ENCODE assay signal across 28 mouse cellular contexts in the genomic region with DNA sequence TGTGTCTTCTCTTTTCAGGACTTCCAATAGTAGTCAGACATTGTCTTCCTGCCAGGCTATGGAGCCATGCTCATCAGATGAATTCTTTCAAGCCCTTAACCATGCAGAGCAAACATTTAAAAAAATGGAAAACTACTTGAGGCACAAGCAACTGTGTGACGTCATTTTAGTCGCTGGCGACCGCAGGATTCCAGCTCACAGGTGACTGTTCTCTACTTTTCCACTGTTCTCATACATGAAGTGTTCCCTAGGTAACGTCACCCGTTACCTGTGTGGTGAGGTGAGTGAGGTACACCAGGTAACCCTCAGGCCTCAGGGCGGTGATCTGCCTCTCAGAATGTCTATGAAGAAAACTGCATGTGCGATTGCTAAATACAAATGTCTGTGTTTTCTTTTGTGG. TPM values are rescaled to one million over a fixed set of nuclear protein-coding genes. Genes with fewer than 3 reads are reported as not detected.
DNase-seq lines count a peak whose midpoint lies in the region; ATAC-seq and TF ChIP-seq lines count a peak whose summit lies in the region.
"Had no signal": no experiment of that assay in that cellular context is flagged by ENCODE, and none has a peak within 500 bp of the region (broad histone marks: within the 10 kb centered on the region; RNA-seq: fewer than 3 reads in every experiment).

No protein-coding gene starts in this region.

- no peak overlapping the region for H3K4me3 ChIP-seq in lung, embryonic 14.5 days (ENCODE audit: low read depth, low read length)
- no peak overlapping the region for H3K4me3 ChIP-seq in lung, postnatal 0 days (ENCODE audit: low read depth, low read length)
- H3K4me3 ChIP-seq: embryonic facial prominence, embryonic 12.5 days; forebrain, embryonic 10.5 days; forebrain, embryonic 12.5 days had no signal

- 66% methylated on average over 8 of the region's 8 CpGs for WGBS in lung, embryonic 14.5 days
- 59% methylated on average over 8 of the region's 8 CpGs for WGBS in lung, postnatal 0 days

- TF ChIP-seq EP300 in lung, postnatal 0 days (IDR thresholded peaks at IDR 0.05) = no peak

- H3K9ac ChIP-seq in lung, embryonic 14.5 days = no peak overlapping the region
- H3K9ac ChIP-seq in lung, postnatal 0 days (replicated peaks; ENCODE audit: low read depth) = no peak overlapping the region
- H3K9ac ChIP-seq: embryonic facial prominence, embryonic 12.5 days; forebrain, embryonic 12.5 days had no signal

- no peak overlapping the region for H3K4me2 ChIP-seq in lung, embryonic 14.5 days
- no peak overlapping the region for H3K4me2 ChIP-seq in lung, postnatal 0 days (replicated peaks; ENCODE audit: low read depth, low read length)
- H3K4me2 ChIP-seq: embryonic facial prominence, embryonic 12.5 days; forebrain, embryonic 12.5 days had no signal

- ATAC-seq in lung, embryonic 14.5 days (ENCODE audit: insufficient read depth) = no peak
- peak; percentile 79 for ATAC-seq in lung, postnatal 0 days
- ATAC-seq: activated CD4-positive, CD25-positive, alpha-beta regulatory T cell, adult 4 months; CD4-positive, CD25-positive, alpha-beta regulatory T cell, adult 4 months; forebrain, embryonic 14.5 days; forebrain, embryonic 16.5 days; Patski had no signal

- no peaks in the 10 kb centered on the region for H3K9me3 ChIP-seq in lung, embryonic 14.5 days (ENCODE audit: low read depth, low read length)
- H3K9me3 ChIP-seq in lung, postnatal 0 days (ENCODE audit: low read length) = no peaks in the 10 kb centered on the region
- H3K9me3 ChIP-seq: embryonic facial prominence, embryonic 12.5 days; forebrain, embryonic 10.5 days; forebrain, embryonic 12.5 days; G1E had no signal

- H3K36me3 ChIP-seq in lung, embryonic 14.5 days (ENCODE audit: insufficient read depth) = peaks cover 25% of the 10 kb centered on the region
- H3K36me3 ChIP-seq in lung, postnatal 0 days (ENCODE audit: insufficient read depth, low read length) = peaks cover 12% of the 10 kb centered on the region; the same call in 1 of the 2 replicates
- H3K36me3 ChIP-seq: G1E had no signal

- TF ChIP-seq CTCF in lung, embryonic 14.5 days (IDR thresholded peaks at IDR 0.05; ENCODE audit: low read depth) = no peak
- no peak for TF ChIP-seq CTCF in lung, postnatal 0 days (IDR thresholded peaks at IDR 0.05)

- H3K4me1 ChIP-seq in lung, embryonic 14.5 days (ENCODE audit: insufficient read depth) = no peaks in the 10 kb centered on the region
- no peaks in the 10 kb centered on the region for H3K4me1 ChIP-seq in lung, postnatal 0 days (ENCODE audit: insufficient read depth, low read depth, low read length)
- H3K4me1 ChIP-seq: embryonic facial prominence, embryonic 12.5 days; forebrain, embryonic 12.5 days had no signal

- H3K27me3 ChIP-seq in lung, embryonic 14.5 days (ENCODE audit: insufficient read depth, low read length) = no peaks in the 10 kb centered on the region
- no peaks in the 10 kb centered on the region for H3K27me3 ChIP-seq in lung, postnatal 0 days (replicated peaks; ENCODE audit: insufficient read depth, low read length)
- H3K27me3 ChIP-seq: CH12.LX; embryonic facial prominence, embryonic 12.5 days; forebrain, embryonic 12.5 days; Patski had no signal

- DNase-seq in heart, adult 11 months = peak; percentile 76
- no peak for DNase-seq in heart, postnatal 25 days (ENCODE audit: low spot score)
- peak; percentile 53 for DNase-seq in lung, embryonic 14.5 days
- DNase-seq in lung, postnatal 4 days = no peak
- DNase-seq in lung, postnatal 0 days (ENCODE audit: low spot score) = peak; percentile 74
- no peak for DNase-seq in lung, postnatal 25 days (ENCODE audit: low spot score)
- peak; percentile 16 for DNase-seq in fat pad, adult 2 months (ENCODE audit: extremely low read depth, low read depth, low spot score)
- DNase-seq in cerebellum, postnatal 14 days = no peak
- DNase-seq: adrenal gland, adult 8-10 months; adrenal gland, postnatal 14 days; adrenal gland, postnatal 36 days; B cell, adult 2 months; cerebellum, adult 11-12 months; cerebellum, adult 2 months; cerebellum, adult 9-10 months; cerebellum, postnatal 10 days; cerebellum, postnatal 36 days; embryo, embryonic 11 days had no signal

- H3K27ac ChIP-seq in lung, embryonic 14.5 days (ENCODE audit: low read depth) = no peak overlapping the region
- no peak overlapping the region for H3K27ac ChIP-seq in lung, postnatal 0 days (ENCODE audit: low read length)
- H3K27ac ChIP-seq: embryonic facial prominence, embryonic 12.5 days; forebrain, embryonic 10.5 days; forebrain, embryonic 12.5 days had no signal

- intact Hi-C loops in heart, postnatal 25 days (cut with DNase I) = loop anchor here (5.0 kb wide), 1 partner anchor 64 kb away; no protein-coding TSS in a partner anchor

RNA-seq across cellular contexts. Expression of gene Klhl5, which starts 33.9 kb away (rescaled TPM):
- total RNA-seq in heart, postnatal 25 days (2021) = 10 to 100 TPM; 13.9 to 14.3 TPM
- polyA plus RNA-seq in lung, embryonic 14.5 days (2014; fragmentation: Nextera tagmentation; extraction: Ambion mirVana) = 30.7 and 31.8 TPM in 2 replicates
- 69.3 and 72.0 TPM in 2 replicates for polyA plus RNA-seq in lung, postnatal 0 days (2015; fragmentation: Nextera tagmentation; extraction: Ambion mirVana)

RNA-seq across cellular contexts. Expression of gene Tmem156, which starts 49.3 kb away (rescaled TPM):
- total RNA-seq in heart, postnatal 25 days (2021) = not detected
- polyA plus RNA-seq in lung, embryonic 14.5 days (2014; fragmentation: Nextera tagmentation; extraction: Ambion mirVana) = 0.47 and 0.53 TPM in 2 replicates
- 1.9 TPM in 2 replicates for polyA plus RNA-seq in lung, postnatal 0 days (2015; fragmentation: Nextera tagmentation; extraction: Ambion mirVana)
- total RNA-seq: adrenal gland, postnatal 36 days had no signal
- polyA plus RNA-seq: embryonic facial prominence, embryonic 12.5 days; forebrain, embryonic 10.5 days; forebrain, embryonic 12.5 days; G1E; Patski had no signal

RNA-seq across cellular contexts. Expression of gene Wdr19, which starts 58.3 kb away (rescaled TPM):
- 1 to 10 TPM; 2.1 TPM for total RNA-seq in heart, postnatal 25 days (2021)
- 10.8 and 12.9 TPM in 2 replicates for polyA plus RNA-seq in lung, embryonic 14.5 days (2014; fragmentation: Nextera tagmentation; extraction: Ambion mirVana)
- polyA plus RNA-seq in lung, postnatal 0 days (2015; fragmentation: Nextera tagmentation; extraction: Ambion mirVana) = 8.6 and 9.3 TPM in 2 replicates

Comparison
In these comparisons a context has a peak if more than half of its experiments do, and no peak if none do; other contexts are left out.
1. DNase-seq: peak in heart, adult 11 months (single experiment), lung, embryonic 14.5 days (single experiment), lung, postnatal 0 days (single experiment) and fat pad, adult 2 months (single experiment); none in heart, postnatal 25 days (single experiment), lung, postnatal 4 days (0 of 2), lung, postnatal 25 days (single experiment) and cerebellum, postnatal 14 days (0 of 2).